Mouse (Mus musculus) heart, postnatal 0 days (tissue): Measurements from ENCODE around the gene Kri1. TPM values are rescaled to one million over a fixed set of nuclear protein-coding genes. Genes with fewer than 3 reads are reported as not detected.
"Not testable (repeated sequence)": the region's sequence is repeated elsewhere in the genome, so short reads cannot be mapped to it uniquely, and the experiment has no call there.

Experiments used
- ATAC-seq: fragments of 200-750 bp; cut with Nextera tagmentation; 2 replicates; pipeline ENCODE4 v1.8.0; 2017; ENCODE audit warnings: low read depth, moderate number of reproducible peaks, moderate library complexity; ENCODE audit not compliant: insufficient read depth
- DNase-seq: peaks from one replicate; pipeline ENCODE4 v3.0.0-alpha.2; 2016; ENCODE audit warnings: low spot score
- H3K27ac ChIP-seq: fragments of 300-500 bp; sonication (generic); 2 replicates; pipeline ENCODE4 v1.5.1; 2014; ENCODE audit warnings: low read depth, mild to moderate bottlenecking
- H3K27me3 ChIP-seq: fragments of 300-500 bp; sonication (generic); 2 replicates; pipeline ENCODE4 v1.6.1; 2014; ENCODE audit warnings: low read length, mixed read lengths; ENCODE audit not compliant: control insufficient read depth, insufficient read depth
- H3K36me3 ChIP-seq: fragments of 300-500 bp; sonication (generic); replicated peaks from 2 replicates; pipeline ENCODE4 v1.6.1; 2014; ENCODE audit warnings: low read length, mixed read lengths; ENCODE audit not compliant: control insufficient read depth, insufficient read depth
- H3K4me1 ChIP-seq: fragments of 300-500 bp; sonication (generic); 2 replicates; pipeline ENCODE4 v1.6.1; 2014; ENCODE audit warnings: antibody characterized with exemption; ENCODE audit not compliant: control insufficient read depth, insufficient read depth
- H3K4me2 ChIP-seq: fragments of 300-500 bp; sonication (generic); 2 replicates; pipeline ENCODE4 v1.6.1; 2014; ENCODE audit warnings: low read depth, mild to moderate bottlenecking, low read length, moderate library complexity
- H3K4me3 ChIP-seq: fragments of 300-500 bp; sonication (generic); 2 replicates; pipeline ENCODE4 v1.5.1; 2014; ENCODE audit warnings: low read depth, low read length
- H3K9ac ChIP-seq: fragments of 300-500 bp; sonication (generic); replicated peaks from 2 replicates; pipeline ENCODE4 v1.6.1; 2014; ENCODE audit warnings: low read depth, low read length, mixed read lengths
- H3K9me3 ChIP-seq: fragments of 300-500 bp; sonication (generic); replicated peaks from 2 replicates; pipeline ENCODE4 v1.6.1; 2016; ENCODE audit warnings: low read length; ENCODE audit not compliant: control insufficient read depth
- CTCF ChIP-seq: IDR thresholded peaks from 2 replicates; pipeline ENCODE4 v1.5.1; 2016; ENCODE audit warnings: antibody characterized with exemption, control low read depth, low read depth
- EP300 ChIP-seq: IDR thresholded peaks from 2 replicates; pipeline ENCODE4 v1.6.1; 2016; ENCODE audit warnings: antibody characterized with exemption, low read depth
- WGBS: fragments of 180-500 bp; shearing (Covaris S2); extraction: QIAGEN DNeasy Blood & Tissue Kit; methylation state at CpG from one replicate; pipeline ENCODE4 v1.1.7; 2014; 5-methylcytosine and 5-hydroxymethylcytosine counted together
- polyA plus RNA-seq: library from polyadenylated mRNA; unstranded; fragments of >200 nt; fragmentation: Nextera tagmentation; extraction: Ambion mirVana; gene quantifications from 2 replicates; pipeline ENCODE4 v1.2.1, GENCODE M21; 2015
- total RNA-seq: library from RNA; depleted of rRNA; stranded (reverse); fragments of >200 nt; gene quantifications from 2 replicates; pipeline ENCODE4 v1.2.3, GENCODE M21; 2014; ENCODE audit warnings: low replicate concordance

Gene Kri1
- total and polyA plus RNA-seq, 2 experiments from 2014 or later, result 9.1 to 16.3 TPM

- DNase-seq (no peak), ATAC-seq (no peak)
- H3K9me3 ChIP-seq, result no peaks in the 10 kb centered on the region
- TF ChIP-seq EP300 (no peak), CTCF (no peak)
- no peak overlapping the region for H3K4me3 ChIP-seq
- H3K36me3 ChIP-seq, result no peaks in the 10 kb centered on the region
- H3K9ac ChIP-seq, result no peak overlapping the region
- peak overlapping the region; percentile 2; the same call in 1 of the 2 replicates for H3K4me2 ChIP-seq
- WGBS, result 74% methylated on average over 3 of the region's 3 CpGs
- peak overlapping the region; percentile 68; the same call in 1 of the 2 replicates for H3K27ac ChIP-seq
- H3K4me1 ChIP-seq, result peaks cover 31% of the 10 kb centered on the region
- H3K27me3 ChIP-seq, result no peaks in the 10 kb centered on the region
Measured at GRCm38 (mm10) chr9:21327569-21327968, 39.8 kb upstream of the Kri1 start.

GRCm38 (mm10) chr9:21324269-21324668 is 36.5 kb upstream of the Kri1 start:
- H3K4me3 ChIP-seq, result no peak overlapping the region
- no peak overlapping the region for H3K27ac ChIP-seq
- TF ChIP-seq EP300, result no peak
- no peak for TF ChIP-seq CTCF
- no peaks in the 10 kb centered on the region for H3K27me3 ChIP-seq
- H3K36me3 ChIP-seq, result no peaks in the 10 kb centered on the region
- WGBS, result 72% methylated on average over 11 of the region's 11 CpGs
- H3K4me2 ChIP-seq, result no peak overlapping the region
- no peaks in the 10 kb centered on the region for H3K9me3 ChIP-seq
- no peak for DNase-seq
- peaks cover 21% of the 10 kb centered on the region for H3K4me1 ChIP-seq
- no peak for ATAC-seq
- no peak overlapping the region for H3K9ac ChIP-seq

- H3K4me3 ChIP-seq, H3K4me2 ChIP-seq, ATAC-seq: not testable (repeated sequence)
Measured at GRCm38 (mm10) chr9:21322917-21323297, 35.1 kb upstream of the Kri1 start.

GRCm38 (mm10) chr9:21322211-21322916 is 34.6 kb upstream of the Kri1 start:
- Histone ChIP-seq H3K36me3 (no peaks in the 10 kb centered on the region), H3K9ac (peak overlapping the region; percentile 71; the same call in 1 of the 2 replicates), H3K9me3 (no peaks in the 10 kb centered on the region), H3K27me3 (no peaks in the 10 kb centered on the region), H3K4me1 (peaks cover 13% of the 10 kb centered on the region), H3K4me2 (peak overlapping the region; percentile 81), H3K27ac (peak overlapping the region; percentile 79), H3K4me3 (peak overlapping the region; percentile 85)
- 57% methylated on average over 19 of the region's 19 CpGs for WGBS
- ATAC-seq, result no peak
- no peak for DNase-seq
- TF ChIP-seq CTCF (no peak), EP300 (no peak)

More at GRCm38 (mm10) chr9:21322917-21323297, 35.1 kb upstream of the Kri1 start:
- not testable (repeated sequence) for H3K27ac ChIP-seq, H3K9ac ChIP-seq, DNase-seq, H3K27me3 ChIP-seq, H3K9me3 ChIP-seq, H3K36me3 ChIP-seq
- peaks cover 16% of the 10 kb centered on the region for H3K4me1 ChIP-seq
- 85% methylated on average over 8 of the region's 8 CpGs for WGBS

GRCm38 (mm10) chr9:21321513-21321835 is 33.7 kb upstream of the Kri1 start:
- ATAC-seq (no peak), DNase-seq (no peak)
- H3K27ac ChIP-seq, result peak overlapping the region; percentile 79
- peak overlapping the region; percentile 81 for H3K4me2 ChIP-seq
- 7% methylated on average over 6 of the region's 6 CpGs for WGBS
- TF ChIP-seq CTCF (no peak), EP300 (no peak)
- peak overlapping the region; percentile 71 for H3K9ac ChIP-seq
- peak overlapping the region; percentile 85 for H3K4me3 ChIP-seq
- no peaks in the 10 kb centered on the region for H3K27me3 ChIP-seq
- peaks cover 11% of the 10 kb centered on the region for H3K4me1 ChIP-seq
- H3K36me3 ChIP-seq, result no peaks in the 10 kb centered on the region
- H3K9me3 ChIP-seq, result no peaks in the 10 kb centered on the region
